Mouse (Mus musculus) left cerebral cortex, postnatal 10 days (tissue): ENCODE measurements around the gene Sorbs2. TPM values are rescaled to one million over a fixed set of nuclear protein-coding genes. Genes with fewer than 3 reads are reported as not detected.

Experiments used
- DNase-seq, 2 experiments: peaks; one replicate each; pipeline ENCODE4 v3.0.0; 2021 to 2022; ENCODE audit warnings: low spot score in 2 of 2, mixed read lengths in 1 of 2; ENCODE audit errors: extremely low spot score in 1 of 2
- intact Hi-C: fragments of 180-260 bp; cut with DNase I; formaldehyde crosslinking; loops from one replicate; pipeline ENCODE4 v1.15.1; 2025
- total RNA-seq, 2 experiments: library from RNA; stranded (reverse); gene quantifications; 2 replicates each; pipeline ENCODE4 v1.2.3; 2021

Gene Sorbs2
- total RNA-seq, 2 experiments from 2014 or later: 188 to 191 TPM

GRCm38 (mm10) chr8:45775481-45775880 lies 267.9 kb downstream of the Sorbs2 start:
- intact Hi-C loops: no loop called here
- DNase-seq: no peak

DNA sequence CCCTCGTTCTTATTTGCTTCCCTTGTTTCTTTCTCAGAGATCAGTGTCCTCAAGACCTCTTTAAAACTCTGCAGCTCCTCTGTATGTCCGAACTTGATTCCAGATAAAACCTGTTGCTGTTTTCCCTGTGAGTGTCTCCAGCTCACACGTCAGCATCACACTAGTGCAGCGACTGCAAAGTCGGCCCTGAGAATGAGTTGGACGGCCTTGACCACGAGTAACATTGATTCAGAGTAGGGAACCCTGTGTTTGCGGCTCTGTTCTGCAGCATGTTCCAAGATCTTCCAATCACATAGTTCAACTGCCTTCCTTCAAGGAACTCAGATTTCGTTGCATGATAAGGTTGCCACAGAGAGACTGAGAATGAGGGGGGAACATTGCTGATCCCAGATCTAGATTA lies 268.8 kb downstream of the Sorbs2 start:
- DNase-seq: no peak
- intact Hi-C loops: no loop called here

DNA sequence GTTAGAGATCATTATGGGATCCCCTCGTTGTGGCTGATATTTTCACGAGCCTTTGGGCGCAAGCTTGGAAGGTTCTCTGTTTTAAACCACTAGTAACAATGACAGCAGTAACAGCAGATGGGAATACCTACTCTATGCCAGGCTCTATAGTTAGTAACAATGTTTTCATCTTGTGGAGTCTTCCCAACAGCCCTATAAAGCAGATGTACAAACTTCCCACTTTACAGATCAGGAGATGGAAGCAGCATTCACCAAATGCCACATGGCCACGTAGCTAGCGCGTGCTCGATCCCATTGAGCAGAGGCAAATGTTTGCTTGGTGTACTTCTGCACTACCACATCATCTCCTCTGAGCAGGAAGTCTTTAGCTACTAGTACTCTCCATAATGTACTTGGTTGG lies 269.4 kb downstream of the Sorbs2 start:
- DNase-seq: peak in 1 of 2 experiments; percentile 15
- intact Hi-C loops: no loop called here

DNA sequence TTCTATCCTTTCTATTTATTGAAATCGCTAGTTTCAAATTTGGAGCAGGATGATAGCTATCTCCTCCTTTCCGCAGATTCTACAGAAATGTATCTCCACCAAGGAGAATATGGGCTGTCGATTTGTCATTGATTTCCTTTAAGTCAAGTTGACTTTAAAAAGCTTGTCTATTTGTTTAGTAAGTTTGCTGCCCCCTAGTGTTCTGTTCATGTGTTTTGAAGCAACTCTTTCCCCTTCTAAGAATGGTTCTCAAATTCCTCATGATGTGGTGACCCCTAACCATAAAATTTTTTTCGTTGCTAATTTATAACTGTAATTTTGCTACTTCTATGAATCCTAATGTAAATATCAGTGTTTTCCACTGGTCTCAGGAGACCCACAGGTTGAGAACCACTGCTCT lies 273.0 kb downstream of the Sorbs2 start:
- intact Hi-C loops: loop anchor here (10.0 kb wide), 1 partner anchor 416 kb away; no protein-coding TSS in a partner anchor
- DNase-seq: peak in 1 of 2 experiments; percentile 37

DNA sequence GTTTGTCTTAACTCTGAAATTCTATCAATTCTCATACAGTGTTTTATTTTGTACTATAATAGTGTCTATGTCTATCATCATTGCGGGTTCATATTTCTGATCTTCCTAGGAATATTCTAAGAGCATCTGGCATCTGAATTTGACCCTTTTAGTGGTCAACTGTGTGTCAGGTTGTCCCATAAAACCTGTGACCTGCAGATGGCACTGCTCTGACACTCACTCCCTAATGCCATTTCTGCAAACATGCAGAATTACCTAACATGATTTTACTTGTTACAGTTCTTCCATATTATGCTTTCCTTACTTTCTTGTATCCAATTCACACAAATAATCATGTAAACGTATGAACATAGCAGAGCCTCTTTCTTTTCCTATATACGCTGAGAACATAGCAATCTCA lies 281.0 kb downstream of the Sorbs2 start:
- intact Hi-C loops: loop anchor here (10.0 kb wide), 1 partner anchor 424 kb away; no protein-coding TSS in a partner anchor
- DNase-seq: no peak

GRCm38 (mm10) chr8:45794847-45795246 lies 287.3 kb downstream of the Sorbs2 start:
- intact Hi-C loops: no loop called here
- peak in 1 of 2 experiments; percentile 33 for DNase-seq

GRCm38 (mm10) chr8:45796331-45796740 lies 288.7 kb downstream of the Sorbs2 start:
- intact Hi-C loops: no loop called here
- peak; percentile 27 to 45 for DNase-seq

- DNase-seq: no peak
- intact Hi-C loops: no loop called here
These were observed 291.9 kb downstream of the Sorbs2 start for GRCm38 (mm10) chr8:45799517-45799916.

GRCm38 (mm10) chr8:45808597-45808996 lies 301.0 kb downstream of the Sorbs2 start:
- no peak for DNase-seq
- intact Hi-C loops: no loop called here

DNA sequence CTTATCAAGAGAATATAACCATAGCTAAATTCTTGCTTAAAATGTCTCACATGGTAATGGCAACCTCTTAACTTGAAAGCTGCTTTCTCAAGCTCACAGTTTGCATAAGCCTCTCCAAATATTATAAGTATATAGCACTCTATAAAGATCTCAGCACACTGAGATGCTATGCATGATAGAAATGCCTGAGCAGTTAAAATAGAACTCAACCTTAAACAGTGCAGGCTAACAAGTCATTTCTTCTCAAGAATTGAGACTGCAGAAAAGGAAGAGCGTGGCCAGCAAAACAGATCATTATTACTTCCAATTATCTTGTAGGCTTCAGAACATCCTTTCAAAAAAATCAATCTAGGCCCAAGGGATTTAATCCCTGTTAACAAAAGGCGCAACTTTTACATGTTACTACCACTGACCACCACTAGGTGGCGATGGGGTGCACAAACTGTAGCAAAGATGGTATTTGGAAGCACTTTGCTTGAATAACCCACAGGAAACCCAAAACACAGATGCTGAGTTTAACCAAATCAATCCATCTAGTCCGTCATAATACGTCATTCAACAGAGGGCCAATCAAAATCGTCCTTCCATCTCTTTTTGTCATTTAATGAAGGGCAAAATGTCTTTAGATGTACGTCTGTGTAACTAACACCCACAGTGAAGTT lies 309.3 kb downstream of the Sorbs2 start:
- peak; percentile 31 to 49 for DNase-seq
- intact Hi-C loops: loop anchor here (1.0 kb wide), 1 partner anchor 117 kb away; the partner anchor contains the start of gene Ccdc110

DNA sequence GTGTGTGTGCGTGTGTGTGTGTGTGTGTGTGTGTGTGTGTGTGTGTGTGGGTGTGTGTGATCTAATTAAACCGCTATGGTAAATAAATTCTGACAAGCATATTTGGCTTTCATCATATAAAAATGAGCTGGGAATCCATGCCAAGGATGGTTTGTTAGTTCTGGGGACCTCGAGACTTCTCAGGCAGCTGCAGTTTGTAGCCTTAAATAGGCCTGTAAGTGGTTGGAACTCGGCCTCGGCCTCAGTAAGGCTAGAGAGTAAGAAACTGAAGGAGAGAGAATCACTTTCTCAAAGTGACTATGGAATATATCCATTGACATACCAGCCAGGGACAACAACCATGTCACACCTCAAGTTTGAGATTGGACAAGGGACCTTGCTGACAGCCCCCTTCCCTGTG lies 314.1 kb downstream of the Sorbs2 start:
- intact Hi-C loops: no loop called here
- no peak for DNase-seq

- intact Hi-C loops: no loop called here
- DNase-seq: no peak
These were observed 322.5 kb downstream of the Sorbs2 start for GRCm38 (mm10) chr8:45829985-45830548.

DNA sequence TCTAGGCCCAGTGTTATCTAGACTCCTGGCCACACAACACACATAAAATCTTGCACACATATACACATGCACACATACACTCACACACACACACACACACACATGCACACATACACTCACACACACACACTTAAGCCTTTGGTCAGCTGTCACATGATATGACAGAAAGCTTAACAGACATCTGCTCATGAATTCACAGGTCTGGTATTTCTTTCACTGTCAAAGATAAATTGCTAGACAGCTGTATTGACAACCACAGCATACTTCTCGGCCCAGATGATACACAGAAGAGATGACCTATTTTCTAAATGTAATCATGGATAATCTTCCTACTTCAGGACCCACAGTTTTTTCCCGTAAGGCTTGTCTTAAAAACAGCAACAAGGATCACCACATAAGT lies 326.3 kb downstream of the Sorbs2 start:
- intact Hi-C loops: no loop called here
- no peak for DNase-seq

- no peak for DNase-seq
- intact Hi-C loops: no loop called here
These were observed 335.7 kb downstream of the Sorbs2 start for GRCm38 (mm10) chr8:45843306-45843705.

GRCm38 (mm10) chr8:45844097-45844885 lies 336.7 kb downstream of the Sorbs2 start:
- peak; percentile 68 to 83 for DNase-seq
- intact Hi-C loops: no loop called here

DNA sequence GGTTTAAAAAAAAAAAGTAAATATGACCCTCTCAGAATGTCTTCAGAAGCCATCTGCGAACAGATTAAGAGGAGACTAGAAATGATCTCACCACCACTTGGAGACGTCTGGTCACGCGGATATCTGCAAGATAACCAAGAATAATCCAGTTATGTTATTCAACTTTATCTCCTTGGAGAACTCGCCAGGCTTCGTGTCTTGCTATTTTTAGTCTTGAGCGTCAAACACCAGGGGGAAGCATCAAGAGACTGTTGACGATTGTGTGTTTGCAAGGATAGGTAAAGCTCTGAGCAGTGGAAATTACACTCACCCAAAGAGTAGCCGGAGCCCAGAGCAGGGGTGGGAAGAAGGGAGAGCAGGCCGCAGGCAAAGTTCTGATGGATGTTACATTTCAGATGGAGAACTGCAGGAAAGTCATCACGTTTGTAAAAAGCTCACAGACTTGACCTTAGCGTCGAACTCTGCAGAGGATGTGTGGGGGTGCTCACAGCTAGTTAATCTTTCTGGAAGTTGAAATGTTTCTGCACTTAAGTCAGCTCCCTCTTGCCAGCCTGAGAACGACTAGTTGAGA lies 337.4 kb downstream of the Sorbs2 start:
- intact Hi-C loops: no loop called here
- DNase-seq: no peak

DNA sequence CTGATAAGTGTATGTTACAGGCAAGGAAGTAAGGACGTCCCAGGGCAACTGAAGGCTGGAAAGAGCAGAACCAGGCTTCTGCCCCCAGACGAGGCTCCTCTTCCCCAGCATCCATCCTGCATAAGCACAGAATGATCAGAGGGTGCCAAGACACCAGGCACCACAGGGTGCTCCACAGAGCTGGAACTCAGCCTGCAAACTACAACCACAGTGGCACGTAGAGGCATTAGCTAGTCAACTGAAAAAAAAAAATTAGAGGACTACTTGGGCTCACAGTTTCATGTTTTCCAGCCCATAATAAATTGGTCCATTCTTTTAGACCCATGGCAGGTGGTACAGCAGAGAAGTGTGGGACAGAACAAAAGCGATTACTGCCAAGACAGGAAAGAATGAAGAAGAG lies 338.3 kb downstream of the Sorbs2 start:
- no peak for DNase-seq
- intact Hi-C loops: no loop called here

- intact Hi-C loops: no loop called here
- no peak for DNase-seq
These were observed 347.5 kb downstream of the Sorbs2 start for GRCm38 (mm10) chr8:45855118-45855517.

DNA sequence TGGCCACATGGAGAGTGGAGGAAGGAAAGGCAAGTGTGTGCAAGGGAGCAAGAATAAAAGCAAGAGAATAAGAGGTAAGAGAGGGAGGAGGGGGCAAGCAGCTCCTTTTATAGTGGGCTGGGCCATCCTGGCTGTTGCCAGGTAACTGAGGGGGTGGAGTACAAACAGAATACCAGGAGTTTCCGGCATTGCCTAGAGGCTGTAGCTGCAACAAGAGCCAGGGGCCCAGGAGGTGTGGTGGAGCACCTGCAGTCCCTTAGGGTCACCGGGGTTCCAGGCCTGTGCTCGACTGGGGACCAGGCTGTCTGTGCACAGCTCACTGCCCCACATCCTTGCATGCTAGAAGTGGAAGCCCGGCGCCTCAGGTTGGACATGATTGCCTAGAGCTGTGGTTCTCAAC lies 350.1 kb downstream of the Sorbs2 start:
- DNase-seq: no peak
- intact Hi-C loops: no loop called here

GRCm38 (mm10) chr8:45858391-45858790 lies 350.8 kb downstream of the Sorbs2 start:
- intact Hi-C loops: no loop called here
- no peak for DNase-seq
